Mouse (Mus musculus): Measurements from ENCODE around the gene Snip1. TPM values are rescaled to one million over a fixed set of nuclear protein-coding genes. Genes with fewer than 3 reads are reported as not detected.

Snip1 gene
- total RNA-seq, 2 experiments from 2014 or later = 16.6 to 17.4 TPM

- no peak for DNase-seq
- intact Hi-C loops (cut with DNase I) = no loop called here
These were observed 30.9 kb downstream of the Snip1 start for GRCm38 (mm10) chr4:125097412-125097811.

DNA sequence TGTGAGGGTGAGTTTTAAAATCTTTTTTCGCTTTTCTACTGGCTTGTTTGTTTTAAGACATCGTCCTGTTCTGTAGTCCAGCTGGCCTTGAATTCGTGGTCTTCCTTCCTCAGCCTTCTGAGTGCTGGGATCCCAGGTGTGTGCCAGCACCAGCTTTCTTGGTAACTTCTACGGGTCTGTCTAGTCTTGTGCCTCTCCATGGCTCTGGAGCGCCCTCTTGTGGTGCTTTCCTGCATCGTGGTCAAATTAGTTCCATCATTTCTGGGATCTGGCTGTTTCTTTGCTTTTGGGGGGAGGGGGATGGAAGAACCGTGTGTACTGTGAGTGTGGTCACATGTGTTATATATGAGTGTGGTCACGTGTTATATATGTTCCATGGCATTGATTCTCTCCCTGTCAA is 33.0 kb downstream of the Snip1 start:
- intact Hi-C loops (cut with DNase I) = no loop called here
- peak; percentile 86 for DNase-seq

GRCm38 (mm10) chr4:125101334-125101733 is 34.9 kb downstream of the Snip1 start:
- intact Hi-C loops (cut with DNase I) = no loop called here
- DNase-seq = no peak

GRCm38 (mm10) chr4:125105354-125105753 is 38.9 kb downstream of the Snip1 start:
- DNase-seq = no peak
- intact Hi-C loops (cut with DNase I) = no loop called here

DNA sequence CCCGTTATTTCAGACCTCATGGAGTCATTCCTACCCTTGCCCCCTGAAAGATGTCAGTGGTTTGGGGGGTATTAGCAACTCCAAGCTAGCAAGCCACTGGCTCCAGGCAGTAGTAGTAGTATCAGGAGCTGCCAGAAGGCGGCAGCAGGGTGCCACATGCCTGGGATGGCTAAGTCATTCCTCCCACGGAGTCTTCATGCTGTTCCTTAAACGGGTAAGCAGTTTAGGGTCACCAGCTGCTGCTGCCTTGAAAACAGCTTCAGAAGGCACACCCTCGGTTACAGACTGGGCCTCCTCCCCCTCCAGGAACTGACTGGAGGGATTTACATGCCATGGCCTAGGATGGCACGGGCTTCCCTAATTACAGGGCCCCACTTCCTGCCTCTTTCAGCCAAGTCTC is 48.2 kb downstream of the Snip1 start:
- DNase-seq = peak; percentile 88
- intact Hi-C loops (cut with DNase I) = no loop called here

- no peak for DNase-seq
- intact Hi-C loops (cut with DNase I) = no loop called here
These were observed 48.6 kb downstream of the Snip1 start for GRCm38 (mm10) chr4:125115081-125115480.

DNA sequence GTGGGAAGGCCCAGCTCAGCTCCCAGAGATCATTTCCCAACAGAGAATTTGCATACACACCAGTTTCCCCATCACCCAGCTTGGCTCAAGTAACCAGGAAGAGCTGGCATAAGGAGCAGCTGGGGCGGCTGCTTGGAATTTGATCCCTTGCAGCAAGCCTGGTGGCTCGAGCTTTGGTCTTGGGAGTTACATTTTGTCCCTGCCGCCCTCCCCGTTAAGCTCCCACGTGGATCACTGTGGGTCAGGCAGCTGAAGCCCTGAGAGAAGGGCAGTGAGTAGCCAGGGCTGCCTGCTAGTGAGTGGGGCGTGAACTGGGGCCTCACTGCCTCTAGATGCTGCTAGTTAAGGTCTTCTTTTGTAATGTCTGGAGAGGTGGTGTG is 49.2 kb downstream of the Snip1 start:
- peak; percentile 50 for DNase-seq
- intact Hi-C loops (cut with DNase I) = no loop called here

- intact Hi-C loops (cut with DNase I) = no loop called here
- peak; percentile 84 for DNase-seq
These were observed 49.8 kb downstream of the Snip1 start for GRCm38 (mm10) chr4:125116090-125116861.

DNA sequence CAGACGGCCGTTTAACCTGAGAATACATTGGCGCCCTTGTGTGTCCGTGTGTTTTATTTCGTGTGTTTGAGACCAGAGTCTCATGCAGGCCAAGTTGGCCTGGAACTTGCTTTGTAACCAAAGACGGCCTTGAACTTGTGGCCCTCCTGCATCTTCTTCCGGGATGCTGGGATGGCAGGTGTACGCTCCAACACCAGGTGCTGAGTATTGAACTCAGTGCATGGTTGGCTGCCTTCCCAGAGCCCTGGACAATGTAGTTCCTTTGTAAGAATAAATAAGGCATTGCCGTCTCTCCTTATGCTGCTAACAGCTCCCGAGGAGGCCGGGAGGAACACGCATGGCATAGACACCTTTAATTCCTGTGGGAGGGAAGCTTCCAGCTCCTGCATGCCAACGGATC is 50.5 kb downstream of the Snip1 start:
- intact Hi-C loops (cut with DNase I) = no loop called here
- peak; percentile 34 for DNase-seq

GRCm38 (mm10) chr4:125117902-125118320 is 51.4 kb downstream of the Snip1 start:
- intact Hi-C loops (cut with DNase I) = no loop called here
- no peak for DNase-seq

DNA sequence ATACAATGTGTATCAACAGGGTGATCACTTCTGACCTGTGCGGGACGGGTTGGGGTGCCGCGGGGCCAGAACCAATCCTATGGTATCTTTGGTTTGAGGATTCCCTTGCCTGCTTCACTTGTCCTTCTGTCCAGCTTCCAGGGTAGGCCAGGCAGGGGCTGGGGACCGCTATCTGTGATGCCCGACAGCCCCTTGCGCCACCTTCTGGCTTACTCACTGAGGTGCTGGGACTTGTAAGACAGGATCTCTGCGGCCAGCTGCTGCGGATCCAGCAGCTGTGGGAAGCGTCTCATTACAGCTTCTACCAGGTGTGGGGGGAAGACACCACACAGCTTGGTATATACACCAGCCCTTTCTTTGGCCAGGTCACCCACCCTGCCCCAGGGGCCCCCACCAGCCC is 52.6 kb downstream of the Snip1 start:
- peak; percentile 36 for DNase-seq

GRCm38 (mm10) chr4:125119721-125120120 is 53.2 kb downstream of the Snip1 start:
- no peak for DNase-seq

More for the DNA sequence above, 52.6 kb downstream of the Snip1 start:
- intact Hi-C loops (cut with DNase I) = no loop called here

DNA sequence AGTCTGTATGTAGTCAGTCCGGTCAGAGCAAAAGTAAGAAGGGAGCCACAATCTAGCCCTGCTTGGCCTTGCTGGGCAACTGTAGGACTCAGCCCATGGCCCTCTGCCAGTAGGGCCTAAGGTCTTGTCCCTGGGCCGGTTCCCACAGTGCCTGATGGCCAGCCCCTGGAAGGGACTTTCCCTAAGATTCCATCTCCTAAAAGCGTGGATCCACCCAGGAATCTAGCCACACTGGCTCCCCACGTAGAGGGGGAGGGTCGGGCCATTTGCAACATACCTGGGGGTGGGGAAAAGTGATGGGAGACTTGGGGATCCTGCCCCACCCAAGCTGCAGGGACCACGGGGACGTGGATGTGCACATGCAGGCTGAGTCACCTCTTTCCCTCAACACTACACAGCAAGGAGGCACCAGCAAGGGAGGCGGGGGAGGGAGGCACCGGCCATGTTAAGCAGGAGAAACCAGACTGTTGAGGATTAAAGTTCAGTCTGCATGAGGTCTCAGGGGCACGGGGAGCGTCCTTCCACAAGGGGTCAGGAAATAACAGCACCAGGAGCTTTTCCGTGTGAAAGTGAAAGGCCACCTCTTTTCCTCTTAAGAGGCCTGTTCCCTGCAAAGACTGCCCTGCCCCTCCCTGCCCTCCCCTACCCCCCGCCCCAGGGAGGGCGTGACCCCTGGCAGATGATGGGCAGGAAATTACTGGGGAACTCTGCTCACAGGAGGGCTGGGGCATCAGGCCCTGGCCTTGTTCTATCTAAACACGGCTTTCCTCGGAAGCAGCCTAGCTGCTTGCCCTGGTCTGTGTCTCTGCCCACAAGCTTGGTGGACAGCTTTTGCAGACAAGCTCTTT is 56.2 kb downstream of the Snip1 start:
- no peak for DNase-seq
- intact Hi-C loops (cut with DNase I) = no loop called here

More at GRCm38 (mm10) chr4:125119721-125120120, 53.2 kb downstream of the Snip1 start:
- intact Hi-C loops (cut with DNase I) = no loop called here

- intact Hi-C loops (cut with DNase I) = no loop called here
- no peak for DNase-seq
These were observed 56.8 kb downstream of the Snip1 start for GRCm38 (mm10) chr4:125123279-125123671.

Other genes starting within 250 kb of the Snip1 start
- gene Yrdc, start 216.0 kb upstream of the Snip1 start, total RNA-seq (2021) = 10 to 100 TPM; 40.6 to 45.8 TPM
- gene 1110065P20Rik, start 215.5 kb upstream of the Snip1 start, total RNA-seq (2021) = 10 to 100 TPM; 74.1 to 75.1 TPM
- 10 to 100 TPM; 48.8 to 52.5 TPM for gene Maneal, start 204.5 kb upstream of the Snip1 start, total RNA-seq (2021)
- gene Epha10, start 185.8 kb upstream of the Snip1 start, total RNA-seq (2021) = 10 to 100 TPM; 15.7 to 18.8 TPM
- 10 to 100 TPM; 16.3 to 18.6 TPM for gene 9930104L06Rik, start 129.6 kb upstream of the Snip1 start, total RNA-seq (2021)
- 10 to 100 TPM; 10.6 to 11.3 TPM for gene Cdca8, start 127.4 kb upstream of the Snip1 start, total RNA-seq (2021)
- gene Rspo1, start 80.2 kb upstream of the Snip1 start, total RNA-seq (2021) = 1 to 10 TPM; 1.1 to 1.4 TPM
- 10 to 100 TPM; 80.4 to 83.5 TPM for gene Gnl2, start 50.1 kb upstream of the Snip1 start, total RNA-seq (2021)
- gene Dnali1, start 969 bp upstream of the Snip1 start, total RNA-seq (2021) = under 1 TPM; 0.80 to 0.91 TPM
- 100 to 1,000 TPM; 150 to 165 TPM for gene Meaf6, start 18.5 kb downstream of the Snip1 start, total RNA-seq (2021)
- under 1 TPM; 0.58 to 0.60 TPM for gene Zc3h12a, start 61.2 kb downstream of the Snip1 start, total RNA-seq (2021)

Data from left cerebral cortex, postnatal 4 days (tissue).